Mouse (Mus musculus) erythroblast, embryonic 14.5 days (primary cell): ENCODE results near the gene Gm3776.

Source experiments
- GATA1 ChIP-seq: IDR thresholded peaks from 2 replicates; pipeline ENCODE4 v1.6.1; 2012; ENCODE audit warnings: low read length, inconsistent platforms, mixed read lengths
- TAL1 ChIP-seq: IDR thresholded peaks from 3 replicates; pipeline ENCODE4 v1.6.1; 2012; ENCODE audit warnings: low read length, inconsistent platforms, mixed read lengths

DNA sequence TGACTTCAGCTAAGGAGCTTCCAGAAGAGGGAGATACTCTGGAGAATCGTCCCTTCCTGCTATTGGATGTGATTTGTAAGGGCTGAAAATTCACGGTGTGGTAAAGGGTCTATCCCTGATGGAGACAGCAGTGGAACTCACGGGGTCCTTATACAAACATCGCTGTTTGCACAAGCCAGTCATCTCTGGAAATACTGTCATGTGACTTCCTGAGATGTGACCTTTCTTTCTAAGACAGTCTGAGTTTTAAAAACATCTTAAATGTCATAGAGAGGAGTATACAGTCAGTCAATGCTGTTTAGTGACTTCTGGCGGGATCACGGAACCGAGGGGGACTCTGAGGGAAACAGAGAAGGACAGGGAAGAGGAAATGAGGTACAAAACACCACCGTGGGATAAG lies 34.3 kb upstream of the Gm3776 start:
- no peak for TF ChIP-seq TAL1
- TF ChIP-seq GATA1: no peak
